Mouse (Mus musculus) midbrain, embryonic 12.5 days (tissue): ENCODE data around the gene Slc38a3. TPM values are rescaled to one million over a fixed set of nuclear protein-coding genes. Genes with fewer than 3 reads are reported as not detected.

Source experiments
- ATAC-seq: fragments of 200-750 bp; cut with Nextera tagmentation; 2 replicates; pipeline ENCODE4 v1.8.0; 2017; ENCODE audit warnings: low read depth, moderate TSS enrichment, moderate library complexity; ENCODE audit not compliant: low FRiP score
- H3K27ac ChIP-seq: fragments of 300-500 bp; sonication (generic); replicated peaks from 2 replicates; pipeline ENCODE4 v1.5.1; 2016; ENCODE audit warnings: mild to moderate bottlenecking
- H3K27me3 ChIP-seq: fragments of 300-500 bp; sonication (generic); 2 replicates; pipeline ENCODE4 v1.6.1; 2016; ENCODE audit warnings: mild to moderate bottlenecking
- H3K36me3 ChIP-seq: fragments of 300-500 bp; sonication (generic); 2 replicates; pipeline ENCODE4 v1.6.1; 2016
- H3K4me1 ChIP-seq: fragments of 300-500 bp; sonication (generic); 2 replicates; pipeline ENCODE4 v1.6.1; 2016
- H3K4me2 ChIP-seq: fragments of 300-500 bp; sonication (generic); replicated peaks from 2 replicates; pipeline ENCODE4 v1.6.1; 2016; ENCODE audit warnings: mild to moderate bottlenecking, moderate library complexity
- H3K4me3 ChIP-seq: fragments of 300-500 bp; sonication (generic); 2 replicates; pipeline ENCODE4 v1.5.1; 2016; ENCODE audit warnings: mild to moderate bottlenecking
- H3K9ac ChIP-seq: fragments of 300-500 bp; sonication (generic); replicated peaks from 2 replicates; pipeline ENCODE4 v1.6.1; 2016; ENCODE audit warnings: mild to moderate bottlenecking, moderate library complexity
- H3K9me3 ChIP-seq: fragments of 300-500 bp; sonication (generic); 2 replicates; pipeline ENCODE4 v1.6.1; 2016; ENCODE audit warnings: mild to moderate bottlenecking
- WGBS: fragments of 180-500 bp; shearing (Covaris S2); methylation state at CpG from one replicate; pipeline ENCODE4 v1.1.7; 2016; 5-methylcytosine and 5-hydroxymethylcytosine counted together
- polyA plus RNA-seq: library from polyadenylated mRNA; unstranded; fragments of >200 nt; fragmentation: Nextera tagmentation; extraction: Ambion mirVana; gene quantifications from 2 replicates; pipeline ENCODE4 v1.2.1, GENCODE M21; 2016

Gene Slc38a3
- polyA plus RNA-seq, 1 experiment from 2014 or later, result 13.9 TPM

GRCm38 (mm10) chr9:107702606-107703185 is 33.4 kb upstream of the Slc38a3 start:
- no peak for ATAC-seq
- peak overlapping the region; percentile 35; the same call in 1 of the 2 replicates for H3K27ac ChIP-seq
- H3K27me3 ChIP-seq, result 0 out of 2 replicates have a peak, but pooled peaks cover 5% of the 10 kb centered on the region
- no peaks in the 10 kb centered on the region for H3K9me3 ChIP-seq
- 80% methylated on average over 3 of the region's 3 CpGs for WGBS
- peaks cover 82% of the 10 kb centered on the region for H3K4me1 ChIP-seq
- no peak overlapping the region for H3K4me3 ChIP-seq
- H3K9ac ChIP-seq, result 0 out of 2 replicates have a peak overlapping the region, but pooled peaks have one; percentile 34
- H3K36me3 ChIP-seq, result peaks cover 20% of the 10 kb centered on the region; the same call in 1 of the 2 replicates
- H3K4me2 ChIP-seq, result no peak overlapping the region

DNA sequence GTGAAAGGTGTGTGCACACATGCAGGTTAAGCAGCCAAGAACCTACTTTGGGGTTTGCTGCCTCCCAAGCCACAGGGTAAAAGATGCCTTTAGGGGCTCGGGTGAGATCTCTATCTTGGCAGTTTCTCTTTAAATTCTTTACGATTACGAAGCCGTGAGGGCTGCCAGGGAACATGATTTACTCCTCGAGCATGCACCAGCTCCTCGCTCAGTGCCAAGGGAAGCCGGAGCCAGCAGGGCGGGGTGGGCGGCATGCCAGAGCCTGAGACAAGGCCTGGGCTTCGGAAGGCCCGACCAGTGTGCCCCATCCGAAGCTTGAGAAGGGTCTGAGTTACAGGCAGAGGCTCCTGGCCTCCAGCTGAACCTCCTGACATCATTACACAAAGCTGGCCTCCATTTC is 32.3 kb upstream of the Slc38a3 start:
- Histone ChIP-seq H3K4me3 (no peak overlapping the region), H3K9ac (no peak overlapping the region), H3K27me3 (0 out of 2 replicates have a peak, but pooled peaks cover 4% of the 10 kb centered on the region), H3K4me2 (no peak overlapping the region), H3K27ac (0 out of 2 replicates have a peak overlapping the region, but pooled peaks have one; percentile 26), H3K4me1 (peaks cover 82% of the 10 kb centered on the region), H3K36me3 (peaks cover 20% of the 10 kb centered on the region; the same call in 1 of the 2 replicates), H3K9me3 (no peaks in the 10 kb centered on the region)
- ATAC-seq, result no peak
- 76% methylated on average over 12 of the region's 12 CpGs for WGBS

- peak overlapping the region; percentile 50; the same call in 1 of the 2 replicates for H3K27ac ChIP-seq
- H3K9ac ChIP-seq, result peak overlapping the region; percentile 32; the same call in 1 of the 2 replicates
- H3K4me2 ChIP-seq, result peak overlapping the region; percentile 27; the same call in 1 of the 2 replicates
- H3K4me3 ChIP-seq, result no peak overlapping the region
- H3K27me3 ChIP-seq, result no peaks in the 10 kb centered on the region
- no peaks in the 10 kb centered on the region for H3K9me3 ChIP-seq
- WGBS, result 35% methylated on average over 6 of the region's 6 CpGs
- no peak for ATAC-seq
- peaks cover 85% of the 10 kb centered on the region for H3K4me1 ChIP-seq
- H3K36me3 ChIP-seq, result peaks cover 23% of the 10 kb centered on the region; the same call in 1 of the 2 replicates
Observed at GRCm38 (mm10) chr9:107700114-107700571, 30.8 kb upstream of the Slc38a3 start.

- Histone ChIP-seq H3K9ac (peak overlapping the region; percentile 32; the same call in 1 of the 2 replicates), H3K4me2 (peak overlapping the region; percentile 27), H3K27me3 (no peaks in the 10 kb centered on the region), H3K27ac (peak overlapping the region; percentile 50), H3K9me3 (no peaks in the 10 kb centered on the region), H3K4me1 (peaks cover 85% of the 10 kb centered on the region), H3K36me3 (peaks cover 23% of the 10 kb centered on the region; the same call in 1 of the 2 replicates), H3K4me3 (peak overlapping the region; percentile 9; the same call in 1 of the 2 replicates)
- WGBS, result 6% methylated on average over 9 of the region's 9 CpGs
- ATAC-seq, result no peak
Observed at GRCm38 (mm10) chr9:107699376-107699980, 30.1 kb upstream of the Slc38a3 start.

GRCm38 (mm10) chr9:107698611-107699190 is 29.4 kb upstream of the Slc38a3 start:
- H3K4me2 ChIP-seq, result peak overlapping the region; percentile 27
- 0 out of 2 replicates have a peak overlapping the region, but pooled peaks have one; percentile 0 for H3K4me3 ChIP-seq
- H3K9ac ChIP-seq, result 0 out of 2 replicates have a peak overlapping the region, but pooled peaks have one; percentile 32
- no peaks in the 10 kb centered on the region for H3K27me3 ChIP-seq
- peak overlapping the region; percentile 50 for H3K27ac ChIP-seq
- WGBS, result 11% methylated on average over 14 of the region's 14 CpGs
- ATAC-seq, result no peak; the same call in 1 of the 2 replicates
- no peaks in the 10 kb centered on the region for H3K9me3 ChIP-seq
- peaks cover 81% of the 10 kb centered on the region for H3K4me1 ChIP-seq
- peaks cover 22% of the 10 kb centered on the region; the same call in 1 of the 2 replicates for H3K36me3 ChIP-seq

- Histone ChIP-seq H3K27ac (peak overlapping the region; percentile 50; the same call in 1 of the 2 replicates), H3K4me3 (no peak overlapping the region), H3K9me3 (no peaks in the 10 kb centered on the region), H3K4me2 (peak overlapping the region; percentile 28), H3K36me3 (peaks cover 21% of the 10 kb centered on the region; the same call in 1 of the 2 replicates), H3K4me1 (peaks cover 87% of the 10 kb centered on the region), H3K27me3 (no peaks in the 10 kb centered on the region), H3K9ac (no peak overlapping the region; the same call in 1 of the 2 replicates)
- no peak; the same call in none of the 2 replicates for ATAC-seq
- 8% methylated on average over 14 of the region's 14 CpGs for WGBS
Observed at GRCm38 (mm10) chr9:107697811-107698521, 28.6 kb upstream of the Slc38a3 start.

DNA sequence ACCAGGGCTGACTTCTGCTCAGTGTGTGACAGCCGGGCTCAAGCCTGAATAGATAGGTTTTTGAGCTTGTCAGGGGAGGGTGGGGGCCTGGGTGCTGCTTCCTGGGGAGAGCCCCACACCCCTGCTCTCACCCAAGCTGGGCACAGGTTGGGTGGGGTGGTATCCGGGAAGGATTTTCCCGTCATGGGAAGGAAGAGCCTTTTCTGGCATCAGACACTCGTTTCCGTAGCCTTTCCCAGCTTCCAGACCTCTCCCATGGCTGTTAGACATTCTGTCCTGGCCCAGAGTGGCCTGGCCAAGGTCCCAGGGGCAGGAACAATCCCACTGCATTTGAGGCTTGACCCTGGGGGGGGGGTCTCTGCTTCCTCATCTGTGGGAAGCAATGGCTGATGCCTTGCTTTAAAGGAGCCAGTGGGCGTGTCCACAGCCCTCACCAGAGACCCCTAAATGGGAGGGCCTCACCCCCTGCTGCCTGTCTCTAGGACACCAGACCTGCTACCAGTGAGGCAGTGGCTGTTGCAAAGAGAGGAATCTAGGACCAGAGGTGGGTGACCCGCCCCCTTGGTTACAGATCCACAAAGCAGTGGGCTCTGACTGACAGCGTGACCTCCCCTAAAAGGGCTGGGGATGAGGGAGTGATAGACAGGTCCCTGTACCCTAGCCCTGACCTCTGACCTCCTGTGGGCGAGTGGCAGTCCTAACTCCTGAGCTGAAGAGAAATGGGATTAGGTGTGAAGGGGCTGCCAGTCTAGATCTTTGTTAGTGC is 27.7 kb upstream of the Slc38a3 start:
- Histone ChIP-seq H3K27ac (peak overlapping the region; percentile 54), H3K27me3 (no peaks in the 10 kb centered on the region), H3K36me3 (peaks cover 22% of the 10 kb centered on the region), H3K4me3 (no peak overlapping the region), H3K4me2 (peak overlapping the region; percentile 28; the same call in 1 of the 2 replicates), H3K4me1 (peaks cover 82% of the 10 kb centered on the region), H3K9me3 (no peaks in the 10 kb centered on the region), H3K9ac (peak overlapping the region; percentile 39; the same call in 1 of the 2 replicates)
- WGBS, result 15% methylated on average over 9 of the region's 9 CpGs
- ATAC-seq, result peak; percentile 14; the same call in 1 of the 2 replicates

- H3K4me2 ChIP-seq, result no peak overlapping the region
- H3K36me3 ChIP-seq, result peaks cover 32% of the 10 kb centered on the region
- H3K27me3 ChIP-seq, result no peaks in the 10 kb centered on the region
- ATAC-seq, result no peak
- 35% methylated on average over 6 of the region's 6 CpGs for WGBS
- H3K9me3 ChIP-seq, result no peaks in the 10 kb centered on the region
- no peak overlapping the region for H3K4me3 ChIP-seq
- peaks cover 74% of the 10 kb centered on the region for H3K4me1 ChIP-seq
- H3K9ac ChIP-seq, result no peak overlapping the region
- no peak overlapping the region for H3K27ac ChIP-seq
Observed at GRCm38 (mm10) chr9:107696106-107696479, 26.8 kb upstream of the Slc38a3 start.

- Histone ChIP-seq H3K9me3 (no peaks in the 10 kb centered on the region), H3K27me3 (no peaks in the 10 kb centered on the region), H3K4me1 (peaks cover 71% of the 10 kb centered on the region), H3K27ac (no peak overlapping the region), H3K4me3 (no peak overlapping the region), H3K36me3 (peaks cover 37% of the 10 kb centered on the region), H3K4me2 (no peak overlapping the region), H3K9ac (no peak overlapping the region)
- no peak for ATAC-seq
- WGBS, result 79% methylated on average over 12 of the region's 12 CpGs
Observed at GRCm38 (mm10) chr9:107695441-107696105, 26.2 kb upstream of the Slc38a3 start.

DNA sequence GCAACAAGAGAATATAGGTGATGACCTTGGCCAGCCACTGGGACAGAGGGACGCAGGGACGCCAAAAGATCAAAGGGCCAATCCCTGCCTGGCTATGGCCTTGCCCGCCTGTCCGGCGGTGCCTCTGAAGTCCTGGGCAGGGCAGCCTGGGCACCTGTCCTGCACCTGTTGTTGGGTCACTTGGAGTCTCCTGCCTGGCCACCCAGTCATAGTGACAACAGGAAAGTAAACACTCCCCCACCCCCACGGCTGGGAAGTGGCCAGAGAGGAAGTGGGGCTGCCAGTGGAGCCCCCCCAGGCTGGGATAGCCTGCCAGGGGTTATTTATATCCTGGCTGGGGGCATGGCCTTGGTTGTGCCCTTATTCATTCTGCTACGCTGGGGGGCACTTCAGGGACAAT is 25.3 kb upstream of the Slc38a3 start:
- Histone ChIP-seq H3K4me3 (no peak overlapping the region), H3K4me1 (peaks cover 61% of the 10 kb centered on the region), H3K36me3 (peaks cover 46% of the 10 kb centered on the region), H3K9me3 (no peaks in the 10 kb centered on the region), H3K9ac (no peak overlapping the region), H3K27ac (no peak overlapping the region), H3K27me3 (no peaks in the 10 kb centered on the region), H3K4me2 (no peak overlapping the region)
- WGBS, result 67% methylated on average over 7 of the region's 7 CpGs
- no peak for ATAC-seq
